Comparison of ENCODE assay signal across 8 mouse cellular contexts in genomic region chr10:68276976-68277441, GRCm38 (mm10). TPM values are rescaled to one million over a fixed set of nuclear protein-coding genes. Genes with fewer than 3 reads are reported as not detected.
DNase-seq lines count a peak whose midpoint lies in the region; ATAC-seq and TF ChIP-seq lines count a peak whose summit lies in the region.

No protein-coding gene starts in this region.

- peaks cover 30% of the 10 kb centered on the region for H3K27me3 ChIP-seq in E14TG2a.4 (ENCODE audit: insufficient read depth, low read length)
- H3K27me3 ChIP-seq in hindbrain, embryonic 11.5 days (ENCODE audit: control insufficient read depth, insufficient read depth, low read length), result no peaks in the 10 kb centered on the region

- H3K4me3 ChIP-seq in E14TG2a.4 (replicated peaks; ENCODE audit: low read length), result peak overlapping the region; percentile 82
- peak overlapping the region; percentile 85 for H3K4me3 ChIP-seq in brown adipose tissue, adult 24 weeks (ENCODE audit: insufficient read depth, low read depth, low read length)
- H3K4me3 ChIP-seq in hindbrain, embryonic 11.5 days (ENCODE audit: low read depth, low read length), result peak overlapping the region; percentile 56

- no peak for TF ChIP-seq CTCF in E14TG2a.4 (conservative IDR thresholded peaks at IDR 0.05; ENCODE audit: low read length)

- peak; percentile 28 for ATAC-seq in frontal cortex, adult (ENCODE audit: low TSS enrichment)
- peak; percentile 56 for ATAC-seq in hindbrain, embryonic 11.5 days (ENCODE audit: low FRiP score)

- H3K9ac ChIP-seq in hindbrain, embryonic 11.5 days (ENCODE audit: low read depth, low read length), result peak overlapping the region; percentile 67

- WGBS in hindbrain, embryonic 11.5 days, result under 1% methylated on average over 30 of the region's 34 CpGs

- peak overlapping the region; percentile 81 for H3K4me2 ChIP-seq in hindbrain, embryonic 11.5 days (replicated peaks; ENCODE audit: low read depth, low read length)

- no peaks in the 10 kb centered on the region for H3K36me3 ChIP-seq in E14TG2a.4 (ENCODE audit: insufficient read depth, low read length)
- H3K36me3 ChIP-seq in hindbrain, embryonic 11.5 days (ENCODE audit: control insufficient read depth, insufficient read depth, low read length), result no peaks in the 10 kb centered on the region

- H3K9me3 ChIP-seq in E14TG2a.4 (ENCODE audit: low read length), result no peaks in the 10 kb centered on the region
- H3K9me3 ChIP-seq in hindbrain, embryonic 11.5 days (ENCODE audit: control insufficient read depth, low read length), result no peaks in the 10 kb centered on the region

- DNase-seq in hindbrain, embryonic 11.5 days (ENCODE audit: low spot score), result peak; percentile 68
- peak; percentile 38 to 61 for DNase-seq in layer of hippocampus, postnatal 25 days (ENCODE audit: extremely low spot score in 1 of 2, low spot score in 1 of 2)
- peak; percentile 57 for DNase-seq in lung, postnatal 14 days
- peak; percentile 69 for DNase-seq in retina, postnatal 1 day
- DNase-seq in urinary bladder, postnatal 14 days (ENCODE audit: low spot score), result peak; percentile 56

- peaks cover 42% of the 10 kb centered on the region for H3K4me1 ChIP-seq in E14TG2a.4 (replicated peaks; ENCODE audit: low read depth, low read length)
- no peaks in the 10 kb centered on the region for H3K4me1 ChIP-seq in brown adipose tissue, adult 24 weeks (ENCODE audit: control insufficient read depth, insufficient read depth, insufficient read length, low read length)
- 0 out of 2 replicates have a peak, but pooled peaks cover 3% of the 10 kb centered on the region for H3K4me1 ChIP-seq in hindbrain, embryonic 11.5 days (replicated peaks; ENCODE audit: control insufficient read depth, insufficient read depth, low read length)

- H3K27ac ChIP-seq in brown adipose tissue, adult 24 weeks (replicated peaks; ENCODE audit: low read depth, low read length), result peak overlapping the region; percentile 71
- peak overlapping the region; percentile 67 for H3K27ac ChIP-seq in hindbrain, embryonic 11.5 days (ENCODE audit: low read depth, low read length)

RNA-seq across cellular contexts. Expression of gene Arid5b, which starts 1.5 kb away (rescaled TPM):
- polyA plus RNA-seq in brown adipose tissue, adult 24 weeks (2012; ENCODE audit: insufficient read depth, insufficient read length, missing spikeins), result 5.0 and 8.5 TPM in 2 replicates
- 17.5 and 23.3 TPM in 2 replicates for polyA plus RNA-seq in hindbrain, embryonic 11.5 days (2014; fragmentation: Nextera tagmentation; extraction: Ambion mirVana)
- total RNA-seq in layer of hippocampus, postnatal 25 days (2021), result 10 to 100 TPM; 21.5 to 22.8 TPM

Comparison
In these comparisons a context has a peak if more than half of its experiments do, and no peak if none do; other contexts are left out.
1. Peak in every context shown above with its lines: DNase-seq, ATAC-seq, H3K4me3 ChIP-seq and H3K27ac ChIP-seq.